Comparison of ENCODE assay signal across 18 mouse cellular contexts in the genomic region with DNA sequence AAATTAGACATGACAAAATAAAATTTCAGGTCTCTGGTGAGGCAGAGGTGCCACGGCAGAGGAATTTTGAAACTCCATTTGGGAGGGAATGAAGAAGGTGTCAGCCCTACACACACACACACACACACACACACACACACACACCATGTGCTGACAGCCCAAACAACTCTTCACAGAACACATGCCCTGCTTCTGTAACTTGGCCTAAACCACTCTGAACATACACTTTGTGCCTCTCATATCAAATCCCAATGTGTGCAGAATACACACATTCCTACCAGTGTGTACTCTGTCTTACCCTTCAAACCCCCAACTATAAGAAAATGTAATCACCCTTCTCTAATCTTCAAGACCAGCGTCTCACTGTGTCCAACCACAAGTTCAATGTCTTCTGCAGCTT.
DNase-seq lines count a peak whose midpoint lies in the region; ATAC-seq and TF ChIP-seq lines count a peak whose summit lies in the region.
"Had no signal": no experiment of that assay in that cellular context is flagged by ENCODE, and none has a peak within 500 bp of the region (broad histone marks: within the 10 kb centered on the region; RNA-seq: fewer than 3 reads in every experiment).

No protein-coding gene starts in this region.

- TF ChIP-seq POLR2A in brain, embryonic 14.5 days (IDR thresholded peaks at IDR 0.05; ENCODE audit: borderline replicate concordance, extremely low read depth, insufficient read depth, insufficient read length, poor library complexity, severe bottlenecking), result no peak

- peak; percentile 58; the same call in 1 of the 2 replicates for ATAC-seq in forebrain, embryonic 14.5 days
- no peak for ATAC-seq in forebrain, embryonic 12.5 days (ENCODE audit: low FRiP score)
- ATAC-seq in forebrain, embryonic 16.5 days, result peak; percentile 75

- H3K4me2 ChIP-seq in forebrain, embryonic 14.5 days (ENCODE audit: low read length), result no peak overlapping the region
- no peak overlapping the region for H3K4me2 ChIP-seq in forebrain, embryonic 12.5 days
- H3K4me2 ChIP-seq in forebrain, embryonic 16.5 days (ENCODE audit: low read length), result no peak overlapping the region
- H3K4me2 ChIP-seq: embryonic facial prominence, embryonic 13.5 days; embryonic facial prominence, embryonic 15.5 days had no signal

- H3K36me3 ChIP-seq in forebrain, embryonic 14.5 days (ENCODE audit: control insufficient read depth, insufficient read depth, low read length), result no peaks in the 10 kb centered on the region
- H3K36me3 ChIP-seq in forebrain, embryonic 12.5 days (replicated peaks), result no peaks in the 10 kb centered on the region
- no peaks in the 10 kb centered on the region for H3K36me3 ChIP-seq in forebrain, embryonic 16.5 days (ENCODE audit: control insufficient read depth, insufficient read depth)
- H3K36me3 ChIP-seq in hindbrain, embryonic 10.5 days, result no peaks in the 10 kb centered on the region
- H3K36me3 ChIP-seq: embryonic facial prominence, embryonic 13.5 days; embryonic facial prominence, embryonic 15.5 days had no signal

- H3K9ac ChIP-seq in forebrain, embryonic 14.5 days (ENCODE audit: low read length), result no peak overlapping the region
- H3K9ac ChIP-seq in forebrain, embryonic 12.5 days, result no peak overlapping the region
- no peak overlapping the region for H3K9ac ChIP-seq in forebrain, embryonic 16.5 days (replicated peaks; ENCODE audit: low read depth, low read length)
- H3K9ac ChIP-seq: embryonic facial prominence, embryonic 13.5 days; embryonic facial prominence, embryonic 15.5 days had no signal

- WGBS in forebrain, embryonic 14.5 days, result 68% methylated on average over 2 of the region's 2 CpGs
- WGBS in forebrain, embryonic 12.5 days, result 87% methylated on average over 2 of the region's 2 CpGs
- WGBS in forebrain, embryonic 16.5 days, result 72% methylated on average over 2 of the region's 2 CpGs
- WGBS in hindbrain, embryonic 10.5 days, result 87% methylated on average over 2 of the region's 2 CpGs

- DNase-seq in forebrain, embryonic 14.5 days (ENCODE audit: low spot score), result peak; percentile 39
- DNase-seq in brain, embryonic 14.5 days (ENCODE audit: low read depth), result peak; percentile 57
- DNase-seq in hindbrain, embryonic 10.5 days (ENCODE audit: low spot score), result no peak
- DNase-seq in cerebellum, postnatal 14 days, result no peak
- DNase-seq: adrenal gland, adult 2 months; adrenal gland, postnatal 10 days; adrenal gland, postnatal 25 days; cerebellum, adult 11-12 months; cerebellum, adult 2 months; cerebellum, adult 9-10 months; cerebellum, postnatal 10 days; cerebellum, postnatal 36 days; embryo, embryonic 11 days had no signal

- H3K27me3 ChIP-seq in forebrain, embryonic 14.5 days (replicated peaks; ENCODE audit: control insufficient read depth, insufficient read depth, low read length), result no peaks in the 10 kb centered on the region
- no peaks in the 10 kb centered on the region for H3K27me3 ChIP-seq in forebrain, embryonic 12.5 days
- no peaks in the 10 kb centered on the region for H3K27me3 ChIP-seq in forebrain, embryonic 16.5 days (replicated peaks; ENCODE audit: control insufficient read depth, insufficient read depth, low read length)
- H3K27me3 ChIP-seq in hindbrain, embryonic 10.5 days (ENCODE audit: insufficient read depth, poor library complexity, severe bottlenecking), result no peaks in the 10 kb centered on the region
- H3K27me3 ChIP-seq: embryonic facial prominence, embryonic 13.5 days; embryonic facial prominence, embryonic 15.5 days had no signal

- no peak overlapping the region for H3K4me3 ChIP-seq in forebrain, embryonic 14.5 days (ENCODE audit: low read depth, low read length)
- no peak overlapping the region for H3K4me3 ChIP-seq in forebrain, embryonic 12.5 days (replicated peaks)
- no peak overlapping the region for H3K4me3 ChIP-seq in forebrain, embryonic 16.5 days (replicated peaks; ENCODE audit: low read length)
- no peak overlapping the region for H3K4me3 ChIP-seq in hindbrain, embryonic 10.5 days
- H3K4me3 ChIP-seq: embryonic facial prominence, embryonic 13.5 days; embryonic facial prominence, embryonic 15.5 days; erythroblast, embryonic 14.5 days had no signal

- TF ChIP-seq CTCF in brain, embryonic 14.5 days (IDR thresholded peaks at IDR 0.05; ENCODE audit: borderline replicate concordance, extremely low read depth, insufficient read depth, insufficient read length), result no peak

- H3K4me1 ChIP-seq in forebrain, embryonic 14.5 days (ENCODE audit: control insufficient read depth, insufficient read depth, low read length), result no peaks in the 10 kb centered on the region
- H3K4me1 ChIP-seq in forebrain, embryonic 12.5 days, result no peaks in the 10 kb centered on the region
- H3K4me1 ChIP-seq in forebrain, embryonic 16.5 days (replicated peaks; ENCODE audit: control insufficient read depth, insufficient read depth, low read length), result no peaks in the 10 kb centered on the region; the same call in 1 of the 2 replicates
- H3K4me1 ChIP-seq in hindbrain, embryonic 10.5 days (replicated peaks), result no peaks in the 10 kb centered on the region
- H3K4me1 ChIP-seq: embryonic facial prominence, embryonic 13.5 days; embryonic facial prominence, embryonic 15.5 days had no signal

- no peaks in the 10 kb centered on the region for H3K9me3 ChIP-seq in forebrain, embryonic 14.5 days (replicated peaks; ENCODE audit: control insufficient read depth, low read length)
- no peaks in the 10 kb centered on the region for H3K9me3 ChIP-seq in forebrain, embryonic 12.5 days
- H3K9me3 ChIP-seq in forebrain, embryonic 16.5 days (ENCODE audit: control insufficient read depth, low read length), result no peaks in the 10 kb centered on the region
- no peaks in the 10 kb centered on the region for H3K9me3 ChIP-seq in hindbrain, embryonic 10.5 days
- H3K9me3 ChIP-seq: embryonic facial prominence, embryonic 13.5 days; embryonic facial prominence, embryonic 15.5 days had no signal

- H3K27ac ChIP-seq in forebrain, embryonic 14.5 days (ENCODE audit: low read depth, low read length), result peak overlapping the region; percentile 48; the same call in 1 of the 2 replicates
- no peak overlapping the region for H3K27ac ChIP-seq in forebrain, embryonic 12.5 days
- H3K27ac ChIP-seq in forebrain, embryonic 16.5 days (ENCODE audit: low read length), result peak overlapping the region; percentile 58
- H3K27ac ChIP-seq in hindbrain, embryonic 10.5 days, result no peak overlapping the region
- H3K27ac ChIP-seq: embryonic facial prominence, embryonic 13.5 days; embryonic facial prominence, embryonic 15.5 days had no signal

Comparison
In these comparisons a context has a peak if more than half of its experiments do, and no peak if none do; other contexts are left out.
1. H3K27ac ChIP-seq: peak in forebrain, embryonic 14.5 days (single experiment) and forebrain, embryonic 16.5 days (single experiment); none in forebrain, embryonic 12.5 days (single experiment) and hindbrain, embryonic 10.5 days (single experiment).
2. DNase-seq: peak in forebrain, embryonic 14.5 days (single experiment) and brain, embryonic 14.5 days (single experiment); none in hindbrain, embryonic 10.5 days (single experiment) and cerebellum, postnatal 14 days (0 of 2).